Mouse (Mus musculus) CH12.LX (cell line): ENCODE data around the gene Gm42715. TPM values are rescaled to one million over a fixed set of nuclear protein-coding genes. Genes with fewer than 3 reads are reported as not detected.

ENCODE experiments used
- DNase-seq: peaks from one replicate; pipeline ENCODE4 v3.0.0-alpha.2; 2013; ENCODE audit errors: extremely low read depth
- H3K27ac ChIP-seq: 2 replicates; pipeline ENCODE4 v1.5.1; 2012; ENCODE audit warnings: low read depth, mild to moderate bottlenecking, control low read depth, moderate library complexity; ENCODE audit not compliant: insufficient read depth
- H3K27me3 ChIP-seq: replicated peaks from 2 replicates; pipeline ENCODE3; 2012; ENCODE audit warnings: inconsistent platforms
- H3K36me3 ChIP-seq, 2 experiments: replicated peaks in 1 of 2; 2 replicates each; pipeline versions ENCODE3 to v1.6.1; 2012; ENCODE audit warnings: inconsistent platforms in 1 of 2, low read length in 1 of 2, mild to moderate bottlenecking in 1 of 2, mixed read lengths in 1 of 2, moderate library complexity in 1 of 2; ENCODE audit not compliant: control insufficient read depth in 1 of 2, insufficient read depth in 1 of 2
- H3K4me1 ChIP-seq, 2 experiments: 2 replicates each; pipeline ENCODE4 v1.6.1; 2012; ENCODE audit warnings: inconsistent platforms in 1 of 2, moderate library complexity in 1 of 2; ENCODE audit not compliant: insufficient read depth in 2 of 2, control insufficient read depth in 1 of 2
- H3K4me2 ChIP-seq: 2 replicates; pipeline ENCODE4 v1.6.1; 2012; ENCODE audit warnings: low read depth, mild to moderate bottlenecking, control low read depth; ENCODE audit not compliant: poor library complexity, insufficient read depth, severe bottlenecking
- H3K4me3 ChIP-seq, 3 experiments: fragments of 150-350 bp in 1 of 3; sonication (generic) in 1 of 3; replicated peaks in 1 of 3; 2 replicates each; pipeline versions ENCODE3 to v1.5.1; 2011 to 2012; ENCODE audit warnings: low read depth in 2 of 3, low read length in 2 of 3, mild to moderate bottlenecking in 2 of 3, moderate library complexity in 2 of 3, control low read depth in 1 of 3, improper control_type of control experiment in 1 of 3, inconsistent platforms in 1 of 3, mixed read lengths in 1 of 3; ENCODE audit not compliant: poor library complexity in 1 of 3
- H3K79me2 ChIP-seq: replicated peaks from 2 replicates; pipeline ENCODE4 v1.6.1; 2012; ENCODE audit warnings: mild to moderate bottlenecking, moderate library complexity; ENCODE audit not compliant: control insufficient read depth, poor library complexity, insufficient read depth, severe bottlenecking; ENCODE audit errors: extremely low read depth
- H3K9ac ChIP-seq: 2 replicates; pipeline ENCODE4 v1.6.1; 2012; ENCODE audit warnings: low read depth, mild to moderate bottlenecking, control low read depth, moderate library complexity; ENCODE audit not compliant: insufficient read depth
- H3K9me3 ChIP-seq: replicated peaks from 2 replicates; pipeline ENCODE3; 2012; ENCODE audit warnings: low read length, inconsistent platforms, mixed read lengths
- BHLHE40 ChIP-seq: IDR thresholded peaks from 2 replicates; pipeline ENCODE4 v1.6.1; 2011; ENCODE audit warnings: mild to moderate bottlenecking, low read depth, low read length, improper control_type of control experiment
- CHD1 ChIP-seq: IDR thresholded peaks from 2 replicates; pipeline ENCODE4 v1.6.1; 2012; ENCODE audit warnings: low read depth, low read length, improper control_type of control experiment, inconsistent platforms
- CTCF ChIP-seq, 2 experiments: IDR thresholded peaks in 1 of 2; conservative IDR thresholded peaks in 1 of 2; 2 replicates each; pipeline ENCODE4 v1.5.1; 2011 to 2012; ENCODE audit warnings: low read depth in 2 of 2, low read length in 2 of 2, improper control_type of control experiment in 1 of 2, inconsistent platforms in 1 of 2, mild to moderate bottlenecking in 1 of 2, moderate library complexity in 1 of 2
- E2F4 ChIP-seq: IDR thresholded peaks from 2 replicates; pipeline ENCODE4 v1.6.1; 2011; ENCODE audit warnings: low read depth, low read length, improper control_type of control experiment; ENCODE audit not compliant: insufficient replicate concordance
- ELF1 ChIP-seq: IDR thresholded peaks from 2 replicates; pipeline ENCODE4 v1.6.1; 2014; ENCODE audit warnings: low read depth, mild to moderate bottlenecking, inconsistent platforms, low read length, improper control_type of control experiment
- EP300 ChIP-seq: IDR thresholded peaks from 2 replicates; pipeline ENCODE4 v1.6.1; 2011; ENCODE audit warnings: low read length, improper control_type of control experiment
- ETS1 ChIP-seq: conservative IDR thresholded peaks from 2 replicates; pipeline ENCODE4 v1.6.1; 2012; ENCODE audit warnings: low read depth, mild to moderate bottlenecking, inconsistent platforms, low read length, improper control_type of control experiment, moderate library complexity
- GABPA ChIP-seq: IDR thresholded peaks from 2 replicates; pipeline ENCODE4 v1.6.1; 2012; ENCODE audit warnings: low read depth, low read length, improper control_type of control experiment, inconsistent platforms; ENCODE audit not compliant: insufficient replicate concordance
- HCFC1 ChIP-seq: IDR thresholded peaks from 2 replicates; pipeline ENCODE4 v1.6.1; 2012; ENCODE audit warnings: low read depth, mild to moderate bottlenecking, inconsistent platforms, low read length, improper control_type of control experiment
- IRF4 ChIP-seq: IDR thresholded peaks from 2 replicates; pipeline ENCODE4 v1.6.1; 2014; ENCODE audit warnings: low read depth, mild to moderate bottlenecking, inconsistent platforms, low read length, improper control_type of control experiment
- JUN ChIP-seq: IDR thresholded peaks from 2 replicates; pipeline ENCODE4 v1.6.1; 2011; ENCODE audit warnings: low read depth, mild to moderate bottlenecking, low read length, improper control_type of control experiment, moderate library complexity; ENCODE audit not compliant: insufficient read depth
- JUND ChIP-seq: conservative IDR thresholded peaks from 2 replicates; pipeline ENCODE4 v1.6.1; 2011; ENCODE audit warnings: low read depth, low read length, improper control_type of control experiment
- KAT2A ChIP-seq: IDR thresholded peaks from 2 replicates; pipeline ENCODE4 v1.6.1; 2012; ENCODE audit warnings: low read length, improper control_type of control experiment, inconsistent platforms; ENCODE audit not compliant: insufficient replicate concordance
- MAFK ChIP-seq: IDR thresholded peaks from 2 replicates; pipeline ENCODE4 v1.6.1; 2011; ENCODE audit warnings: low read length, improper control_type of control experiment; ENCODE audit not compliant: insufficient replicate concordance
- MAX ChIP-seq: IDR thresholded peaks from 2 replicates; pipeline ENCODE4 v1.6.1; 2011; ENCODE audit warnings: low read length, improper control_type of control experiment
- MAZ ChIP-seq: IDR thresholded peaks from 2 replicates; pipeline ENCODE4 v1.6.1; 2012; ENCODE audit warnings: low read depth, mild to moderate bottlenecking, inconsistent platforms, low read length, improper control_type of control experiment, moderate library complexity
- MEF2A ChIP-seq: IDR thresholded peaks from 2 replicates; pipeline ENCODE4 v1.6.1; 2014; ENCODE audit warnings: low read depth, mild to moderate bottlenecking, inconsistent platforms, low read length, improper control_type of control experiment, borderline replicate concordance
- MXI1 ChIP-seq: IDR thresholded peaks from 2 replicates; pipeline ENCODE4 v1.6.1; 2011; ENCODE audit warnings: mild to moderate bottlenecking, low read depth, low read length, improper control_type of control experiment
- MYC ChIP-seq: IDR thresholded peaks from 2 replicates; pipeline ENCODE4 v1.6.1; 2011; ENCODE audit warnings: low read depth, mild to moderate bottlenecking, improper control_type of control experiment, low read length
- NELFE ChIP-seq: IDR thresholded peaks from 2 replicates; pipeline ENCODE4 v1.6.1; 2011; ENCODE audit warnings: low read depth, low read length, improper control_type of control experiment
- NRF1 ChIP-seq: IDR thresholded peaks from 2 replicates; pipeline ENCODE4 v1.6.1; 2014; ENCODE audit warnings: low read depth, mild to moderate bottlenecking, inconsistent platforms, low read length, improper control_type of control experiment, moderate library complexity
- PAX5 ChIP-seq: IDR thresholded peaks from 2 replicates; pipeline ENCODE4 v1.6.1; 2012; ENCODE audit warnings: low read length, inconsistent platforms, mixed read lengths
- POLR2A ChIP-seq: IDR thresholded peaks from 2 replicates; pipeline ENCODE4 v1.6.1; 2011; ENCODE audit warnings: low read depth, mild to moderate bottlenecking, improper control_type of control experiment, low read length
- POLR2AphosphoS2 ChIP-seq: IDR thresholded peaks from 2 replicates; pipeline ENCODE4 v1.6.1; 2011; ENCODE audit warnings: low read depth, low read length, improper control_type of control experiment
- RAD21 ChIP-seq: IDR thresholded peaks from 2 replicates; pipeline ENCODE4 v1.6.1; 2011; ENCODE audit warnings: low read depth, mild to moderate bottlenecking, low read length, improper control_type of control experiment, moderate library complexity
- RCOR1 ChIP-seq: conservative IDR thresholded peaks from 2 replicates; pipeline ENCODE4 v1.6.1; 2012; ENCODE audit warnings: low read depth, mild to moderate bottlenecking, inconsistent platforms, low read length, improper control_type of control experiment
- SIN3A ChIP-seq: IDR thresholded peaks from 2 replicates; pipeline ENCODE4 v1.6.1; 2012; ENCODE audit warnings: low read length, improper control_type of control experiment, inconsistent platforms
- SMC3 ChIP-seq: IDR thresholded peaks from 2 replicates; pipeline ENCODE4 v1.6.1; 2011; ENCODE audit warnings: low read depth, low read length, improper control_type of control experiment
- TBP ChIP-seq: conservative IDR thresholded peaks from 2 replicates; pipeline ENCODE4 v1.6.1; 2011; ENCODE audit warnings: low read depth, low read length, improper control_type of control experiment
- TCF12 ChIP-seq: IDR thresholded peaks from 2 replicates; pipeline ENCODE4 v1.6.1; 2014; ENCODE audit warnings: low read depth, mild to moderate bottlenecking, inconsistent platforms, low read length, improper control_type of control experiment
- UBTF ChIP-seq: IDR thresholded peaks from 2 replicates; pipeline ENCODE4 v1.6.1; 2012; ENCODE audit warnings: low read depth, mild to moderate bottlenecking, inconsistent platforms, low read length, improper control_type of control experiment, moderate library complexity
- USF1 ChIP-seq: IDR thresholded peaks from 2 replicates; pipeline ENCODE4 v1.6.1; 2014; ENCODE audit warnings: low read depth, mild to moderate bottlenecking, inconsistent platforms, low read length, improper control_type of control experiment
- USF2 ChIP-seq: conservative IDR thresholded peaks from 2 replicates; pipeline ENCODE4 v1.6.1; 2011; ENCODE audit warnings: low read depth, low read length, improper control_type of control experiment
- ZC3H11A ChIP-seq: IDR thresholded peaks from 2 replicates; pipeline ENCODE4 v1.6.1; 2012; ENCODE audit warnings: low read depth, mild to moderate bottlenecking, inconsistent platforms, low read length, improper control_type of control experiment
- ZKSCAN1 ChIP-seq: IDR thresholded peaks from 2 replicates; pipeline ENCODE4 v1.6.1; 2012; ENCODE audit warnings: low read depth, inconsistent platforms, low read length, improper control_type of control experiment, borderline replicate concordance
- ZMIZ1 ChIP-seq: IDR thresholded peaks from 2 replicates; pipeline ENCODE4 v1.6.1; 2012; ENCODE audit warnings: low read depth, mild to moderate bottlenecking, inconsistent platforms, low read length, improper control_type of control experiment
- ZNF384 ChIP-seq: IDR thresholded peaks from 2 replicates; pipeline ENCODE4 v1.6.1; 2012; ENCODE audit warnings: low read depth, low read length, improper control_type of control experiment, inconsistent platforms
- dilution Hi-C: fragments of 300-500 bp; cut with MboI; formaldehyde crosslinking; loops from 2 replicates; pipeline ENCODE4 v1.14.3; 2020; ENCODE audit warnings: low sequenced_read_pairs; ENCODE audit not compliant: extremely low pct_unique_long_range_greater_than_20kb, extremely low pct_ligation_motif_present
- in situ Hi-C: fragments of 300-500 bp; cut with MboI; formaldehyde crosslinking; loops from 3 replicates; pipeline ENCODE4 v1.14.3; 2019; ENCODE audit warnings: low sequenced_read_pairs, low pct_ligation_motif_present, low pct_unique_long_range_greater_than_20kb, mixed read lengths
- polyA plus RNA-seq: library from polyadenylated mRNA; unstranded; fragments of >175 nt; gene quantifications from 2 replicates; pipeline ENCODE4 v1.2.1, GENCODE M21; 2012; ENCODE audit warnings: low read depth; ENCODE audit not compliant: insufficient read length
- total RNA-seq, 2 experiments: library from RNA; depleted of rRNA; stranded (reverse); fragments of 300-350 nt in 1 of 2; fragments of >200 nt in 1 of 2; gene quantifications; 2 replicates each; pipeline ENCODE4 v1.2.3; 2012 to 2014

Gm42715 gene
- total and polyA plus RNA-seq, 3 experiments = 5.8 to 14.1 (median 12.0) TPM

GRCm38 (mm10) chr7:127470743-127471645, 48.4 kb upstream of the Gm42715 start:
- Histone ChIP-seq H3K9ac (peak overlapping the region; percentile 94), H3K9me3 (peaks cover 16% of the 10 kb centered on the region), H3K36me3 (peaks cover 35 to 55% of the 10 kb centered on the region in 2 experiments), H3K4me2 (peak overlapping the region; percentile 85; the same call in 1 of the 2 replicates), H3K4me1 (peaks cover 3 to 20% of the 10 kb centered on the region in 2 experiments; a peak in 2 of 4 replicates), H3K27me3 (no peaks in the 10 kb centered on the region), H3K27ac (peak overlapping the region; percentile 68), H3K4me3 (peak overlapping the region; percentile 64 to 82 (median 77)), H3K79me2 (peaks cover 5% of the 10 kb centered on the region; the same call in 1 of the 2 replicates)
- dilution Hi-C loops = no loop called here
- DNase-seq = peak; percentile 98
- in situ Hi-C loops = no loop called here
- TF ChIP-seq MAZ (peak; percentile 72), ETS1 (peak; percentile 3; the same call in 1 of the 2 replicates), CHD1 (0 out of 2 replicates have a peak, but pooled peaks have one; percentile 18), KAT2A (peak; percentile 76; the same call in 1 of the 2 replicates), POLR2AphosphoS2 (no peak), TCF12 (peak; percentile 88), IRF4 (no peak; the same call in 1 of the 2 replicates), ELF1 (peak; percentile 95), SMC3 (no peak; the same call in 1 of the 2 replicates), NELFE (peak; percentile 70; the same call in 1 of the 2 replicates), E2F4 (no peak), PAX5 (no peak), JUND (no peak), MAX (no peak), MAFK (no peak), UBTF (0 out of 2 replicates have a peak, but pooled peaks have one; percentile 6), HCFC1 (peak; percentile 90), ZMIZ1 (peak; percentile 69), EP300 (peak; percentile 7; the same call in 1 of the 2 replicates), USF2 (no peak), MEF2A (peak; percentile 57; the same call in 1 of the 2 replicates), SIN3A (peak; percentile 81), RCOR1 (peak; percentile 91), CTCF (conservative IDR thresholded peaks at IDR 0.05 in 1 of 2, IDR thresholded peaks at IDR 0.05 in 1 of 2; ENCODE audit: low read depth in 2 of 2, low read length in 2 of 2) (no peak), ZC3H11A (no peak), ZKSCAN1 (no peak), USF1 (no peak), MXI1 (no peak), RAD21 (no peak), JUN (no peak), POLR2A (peak; percentile 73), TBP (peak; percentile 76), BHLHE40 (0 out of 2 replicates have a peak, but pooled peaks have one; percentile 10), MYC (no peak; the same call in 1 of the 2 replicates), GABPA (no peak), ZNF384 (no peak), NRF1 (peak; percentile 84)
